Mouse (Mus musculus) lung, embryonic 16.5 days (tissue): ENCODE data around the gene Lrrfip1. TPM values are rescaled to one million over a fixed set of nuclear protein-coding genes. Genes with fewer than 3 reads are reported as not detected.

Source experiments
- ATAC-seq: fragments of 200-750 bp; cut with Nextera tagmentation; 2 replicates; pipeline ENCODE4 v1.8.0; 2017; ENCODE audit warnings: low read depth, mild to moderate bottlenecking, moderate library complexity
- H3K27ac ChIP-seq: fragments of 300-500 bp; sonication (generic); 2 replicates; pipeline ENCODE4 v1.5.1; 2014; ENCODE audit warnings: mild to moderate bottlenecking, control low read depth, low read length
- H3K27me3 ChIP-seq: fragments of 300-500 bp; sonication (generic); 2 replicates; pipeline ENCODE4 v1.6.1; 2014; ENCODE audit warnings: low read depth, low read length, mixed read lengths; ENCODE audit not compliant: control insufficient read depth, insufficient read depth
- H3K36me3 ChIP-seq: fragments of 300-500 bp; sonication (generic); 2 replicates; pipeline ENCODE4 v1.6.1; 2014; ENCODE audit warnings: low read length; ENCODE audit not compliant: control insufficient read depth, insufficient read depth
- H3K4me1 ChIP-seq: fragments of 300-500 bp; sonication (generic); replicated peaks from 2 replicates; pipeline ENCODE4 v1.6.1; 2014; ENCODE audit warnings: low read length, mixed read lengths; ENCODE audit not compliant: control insufficient read depth, insufficient read depth
- H3K4me2 ChIP-seq: fragments of 300-500 bp; sonication (generic); 2 replicates; pipeline ENCODE4 v1.6.1; 2014; ENCODE audit warnings: low read depth, low read length, control low read depth
- H3K4me3 ChIP-seq: fragments of 300-500 bp; sonication (generic); 2 replicates; pipeline ENCODE4 v1.5.1; 2014; ENCODE audit warnings: mild to moderate bottlenecking, low read length, control low read depth
- H3K9ac ChIP-seq: fragments of 300-500 bp; sonication (generic); 2 replicates; pipeline ENCODE4 v1.6.1; 2014; ENCODE audit warnings: low read length, control low read depth
- H3K9me3 ChIP-seq: fragments of 300-500 bp; sonication (generic); 2 replicates; pipeline ENCODE4 v1.6.1; 2016; ENCODE audit warnings: low read length; ENCODE audit not compliant: control insufficient read depth
- WGBS: fragments of 180-500 bp; shearing (Covaris S2); extraction: QIAGEN DNeasy Blood & Tissue Kit; methylation state at CpG from one replicate; pipeline ENCODE4 v1.1.7; 2014; 5-methylcytosine and 5-hydroxymethylcytosine counted together
- polyA plus RNA-seq: library from polyadenylated mRNA; unstranded; fragments of >200 nt; fragmentation: Nextera tagmentation; extraction: Ambion mirVana; gene quantifications from 2 replicates; pipeline ENCODE4 v1.2.1, GENCODE M21; 2015

Gene Lrrfip1
- polyA plus RNA-seq, 1 experiment from 2014 or later: 70.5 TPM

DNA sequence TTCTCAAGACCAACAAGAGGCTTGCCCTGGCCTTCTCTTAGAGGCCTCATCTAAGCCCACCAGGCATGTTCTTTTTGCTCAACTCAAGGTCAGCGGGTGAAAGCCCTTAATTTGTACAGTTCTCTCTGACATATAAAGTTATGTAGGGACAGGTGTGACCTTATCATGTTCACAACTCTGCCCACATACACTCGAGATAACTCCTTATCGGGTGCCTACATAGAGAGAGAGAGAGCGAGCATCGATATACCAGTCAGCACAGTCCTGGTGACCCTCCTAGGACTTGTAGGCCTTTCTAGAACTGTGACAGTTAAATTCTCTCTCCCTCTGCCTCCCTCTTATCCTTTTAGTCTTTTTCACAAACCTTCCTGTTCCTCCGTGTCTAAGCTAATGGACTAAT lies 67.5 kb downstream of the Lrrfip1 start:
- ATAC-seq: no peak
- Histone ChIP-seq H3K9ac (no peak overlapping the region), H3K27ac (no peak overlapping the region), H3K4me3 (no peak overlapping the region), H3K9me3 (no peaks in the 10 kb centered on the region), H3K4me2 (no peak overlapping the region), H3K36me3 (no peaks in the 10 kb centered on the region; the same call in 1 of the 2 replicates), H3K27me3 (no peaks in the 10 kb centered on the region), H3K4me1 (peaks cover 21% of the 10 kb centered on the region)
- WGBS: 77% methylated on average over 6 of the region's 6 CpGs

DNA sequence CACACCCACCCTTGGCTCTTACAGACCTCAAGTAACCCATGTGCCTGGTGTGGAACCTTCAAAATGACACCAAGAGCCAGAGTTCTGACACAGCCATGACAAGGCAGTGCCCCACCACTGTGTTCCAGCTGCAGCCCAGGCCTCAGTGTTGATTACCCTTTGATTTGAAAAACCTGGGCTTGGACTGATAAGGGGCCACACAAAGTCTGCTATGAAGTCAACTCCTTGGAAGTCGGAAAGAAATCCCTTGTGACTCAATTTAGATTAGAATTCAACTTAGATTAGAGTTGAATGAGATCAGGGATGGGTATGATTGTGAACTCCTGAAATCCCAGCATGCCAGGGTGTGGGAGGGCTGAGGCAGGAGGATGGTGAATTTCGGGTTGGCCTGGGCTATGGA lies 68.1 kb downstream of the Lrrfip1 start:
- H3K36me3 ChIP-seq: no peaks in the 10 kb centered on the region; the same call in 1 of the 2 replicates
- 62% methylated on average over 2 of the region's 2 CpGs for WGBS
- no peak for ATAC-seq
- H3K27me3 ChIP-seq: no peaks in the 10 kb centered on the region
- H3K9me3 ChIP-seq: no peaks in the 10 kb centered on the region
- H3K4me2 ChIP-seq: no peak overlapping the region
- no peak overlapping the region for H3K9ac ChIP-seq
- H3K4me3 ChIP-seq: no peak overlapping the region
- no peak overlapping the region for H3K27ac ChIP-seq
- peaks cover 16% of the 10 kb centered on the region for H3K4me1 ChIP-seq

DNA sequence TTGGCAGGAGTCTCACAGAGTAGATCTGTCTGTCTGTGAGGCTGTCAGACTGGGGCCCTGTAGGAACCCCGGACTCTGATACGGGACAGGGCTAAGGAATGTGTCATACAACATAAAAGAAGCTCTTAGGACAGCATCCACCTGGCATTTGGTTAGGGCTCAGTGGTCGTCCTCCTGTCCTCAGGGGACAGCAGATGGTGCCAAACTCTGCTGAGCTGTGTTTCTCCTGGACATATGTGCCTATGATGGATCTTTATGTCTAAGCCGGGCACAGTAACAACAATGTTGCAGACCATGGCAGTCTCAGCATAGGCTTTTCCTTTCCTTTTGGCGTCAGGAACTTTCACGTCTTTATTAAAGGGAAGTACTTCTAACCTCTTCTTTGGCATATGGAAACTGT lies 69.2 kb downstream of the Lrrfip1 start:
- 61% methylated on average over 6 of the region's 6 CpGs for WGBS
- Histone ChIP-seq H3K4me1 (peaks cover 8% of the 10 kb centered on the region), H3K27me3 (no peaks in the 10 kb centered on the region), H3K27ac (no peak overlapping the region), H3K9me3 (no peaks in the 10 kb centered on the region), H3K4me2 (no peak overlapping the region), H3K9ac (no peak overlapping the region), H3K4me3 (no peak overlapping the region), H3K36me3 (no peaks in the 10 kb centered on the region; the same call in 1 of the 2 replicates)
- no peak for ATAC-seq

DNA sequence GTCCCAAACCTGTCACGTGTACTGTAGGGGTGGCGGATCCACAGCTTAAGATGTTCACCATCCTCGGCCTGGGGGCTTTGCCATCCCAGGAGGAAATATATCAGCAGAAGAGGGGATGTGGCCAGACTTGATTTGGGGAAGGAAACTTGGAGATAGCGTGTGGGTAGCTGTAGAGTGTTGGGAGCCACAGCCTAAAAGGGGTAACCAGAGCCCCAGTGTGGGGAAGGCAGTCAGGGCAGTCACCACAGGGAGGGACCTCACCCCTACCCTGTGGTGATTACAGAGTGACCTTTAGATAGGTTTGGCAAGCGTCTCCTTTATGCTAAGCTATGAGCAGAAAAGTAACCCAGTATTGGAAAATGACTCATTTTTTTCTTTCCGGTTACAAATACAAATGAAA lies 71.0 kb downstream of the Lrrfip1 start:
- H3K4me1 ChIP-seq: peaks cover 13% of the 10 kb centered on the region
- WGBS: 89% methylated on average over 6 of the region's 6 CpGs
- no peak for ATAC-seq
- H3K9ac ChIP-seq: no peak overlapping the region
- H3K4me3 ChIP-seq: no peak overlapping the region
- no peaks in the 10 kb centered on the region; the same call in 1 of the 2 replicates for H3K36me3 ChIP-seq
- no peaks in the 10 kb centered on the region for H3K9me3 ChIP-seq
- H3K4me2 ChIP-seq: no peak overlapping the region
- H3K27me3 ChIP-seq: no peaks in the 10 kb centered on the region
- H3K27ac ChIP-seq: no peak overlapping the region

DNA sequence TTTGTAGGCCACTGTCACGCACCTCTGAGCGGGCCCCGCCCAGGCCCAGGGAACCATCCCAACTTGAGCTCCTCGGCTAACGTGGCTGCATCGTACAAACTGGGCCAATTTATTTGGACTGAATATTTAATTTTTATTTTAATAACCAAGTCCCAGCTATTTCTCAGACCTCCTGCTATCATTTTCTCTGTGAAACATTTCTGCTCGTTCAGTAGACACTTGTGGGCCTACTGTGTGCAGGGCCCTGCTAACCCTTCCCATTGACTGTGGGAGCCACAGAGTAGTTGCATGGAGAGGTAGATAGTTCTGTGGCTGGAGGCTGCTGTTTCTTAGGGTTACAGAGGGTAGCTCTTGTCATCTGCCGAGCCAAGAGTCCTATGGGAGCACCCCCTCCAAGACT lies 72.0 kb downstream of the Lrrfip1 start:
- Histone ChIP-seq H3K27ac (no peak overlapping the region), H3K9ac (no peak overlapping the region), H3K9me3 (no peaks in the 10 kb centered on the region), H3K36me3 (no peaks in the 10 kb centered on the region; the same call in 1 of the 2 replicates), H3K4me3 (no peak overlapping the region), H3K27me3 (no peaks in the 10 kb centered on the region), H3K4me1 (peaks cover 6% of the 10 kb centered on the region), H3K4me2 (no peak overlapping the region)
- ATAC-seq: no peak
- 90% methylated on average over 8 of the region's 8 CpGs for WGBS

DNA sequence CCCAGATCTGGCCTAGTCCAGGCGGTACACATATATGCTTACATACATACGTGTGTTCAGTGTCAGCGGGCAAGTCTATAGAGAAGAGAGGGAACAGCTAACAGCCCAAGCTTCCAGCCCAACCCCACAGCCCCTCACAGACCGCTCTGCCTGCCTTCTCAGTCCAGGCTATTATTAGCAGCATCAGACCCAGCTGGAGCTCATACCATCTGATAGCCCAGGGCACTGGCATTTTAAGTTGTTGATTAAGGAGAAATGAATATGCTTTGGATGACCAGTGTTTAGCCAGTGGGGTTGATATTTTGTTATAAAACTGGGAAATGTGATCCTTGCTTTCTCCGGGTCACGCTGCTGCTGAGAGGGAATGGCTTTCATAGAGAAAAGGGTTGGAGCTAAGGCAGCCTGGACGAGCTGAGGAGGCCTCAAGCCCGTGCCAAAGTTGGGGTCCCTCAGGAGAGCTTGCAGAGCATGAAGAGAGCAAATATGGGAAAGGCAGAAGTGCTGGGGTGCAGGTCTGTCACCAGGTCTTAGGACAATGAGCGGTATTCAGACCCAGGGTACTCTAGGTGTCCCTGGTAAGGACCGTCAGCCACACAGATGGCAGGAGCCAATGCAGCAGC lies 73.2 kb downstream of the Lrrfip1 start:
- Histone ChIP-seq H3K9ac (no peak overlapping the region), H3K9me3 (no peaks in the 10 kb centered on the region), H3K4me2 (no peak overlapping the region), H3K27me3 (no peaks in the 10 kb centered on the region), H3K27ac (no peak overlapping the region), H3K4me1 (peaks cover 8% of the 10 kb centered on the region), H3K4me3 (no peak overlapping the region), H3K36me3 (no peaks in the 10 kb centered on the region; the same call in 1 of the 2 replicates)
- WGBS: 78% methylated on average over 10 of the region's 10 CpGs
- ATAC-seq: no peak

DNA sequence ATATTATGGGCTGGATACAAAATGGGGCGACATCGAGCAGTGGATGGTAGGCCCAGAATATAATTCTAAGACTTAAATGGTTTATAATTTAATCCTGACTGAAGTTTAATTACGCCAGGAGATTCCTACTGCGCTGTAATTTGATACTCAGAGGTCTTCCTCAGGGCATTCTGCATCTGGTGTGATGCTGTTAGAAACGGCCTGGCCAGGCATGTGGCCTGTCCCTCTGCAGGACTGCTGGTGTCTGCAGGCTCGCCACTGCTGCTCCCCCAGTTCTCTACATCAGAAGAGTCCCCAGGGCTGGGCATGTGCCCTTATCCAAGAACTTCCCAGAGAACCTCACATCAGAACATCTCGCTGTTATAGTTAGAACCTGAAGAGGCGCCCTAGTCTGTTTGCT lies 78.4 kb downstream of the Lrrfip1 start:
- H3K4me2 ChIP-seq: no peak overlapping the region
- ATAC-seq: peak; percentile 57
- no peaks in the 10 kb centered on the region for H3K27me3 ChIP-seq
- H3K4me3 ChIP-seq: no peak overlapping the region
- no peaks in the 10 kb centered on the region for H3K36me3 ChIP-seq
- 55% methylated on average over 8 of the region's 8 CpGs for WGBS
- no peaks in the 10 kb centered on the region for H3K9me3 ChIP-seq
- no peak overlapping the region for H3K9ac ChIP-seq
- peak overlapping the region; percentile 48; the same call in 1 of the 2 replicates for H3K27ac ChIP-seq
- H3K4me1 ChIP-seq: peaks cover 19% of the 10 kb centered on the region

DNA sequence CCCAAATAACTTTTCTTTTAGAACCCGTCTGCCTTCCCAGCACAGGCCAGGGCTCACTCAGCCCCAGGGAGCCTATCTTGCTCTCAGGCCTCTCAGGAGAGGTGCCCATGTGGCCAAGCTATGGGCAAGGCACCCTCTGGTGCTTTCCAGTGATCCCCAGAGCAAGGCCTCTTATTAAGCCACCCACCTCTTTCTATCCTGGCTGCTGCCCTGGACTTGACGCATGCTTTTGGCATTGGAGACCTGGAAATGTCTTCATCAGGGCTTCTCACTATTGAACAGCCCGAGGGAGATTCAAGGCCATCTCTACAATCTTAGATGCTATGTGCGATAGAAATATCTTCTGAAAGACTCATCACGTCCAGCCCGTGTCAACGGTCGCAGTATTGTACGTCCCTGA lies 78.9 kb downstream of the Lrrfip1 start:
- H3K4me3 ChIP-seq: no peak overlapping the region
- peaks cover 19% of the 10 kb centered on the region for H3K4me1 ChIP-seq
- H3K9ac ChIP-seq: peak overlapping the region; percentile 27; the same call in 1 of the 2 replicates
- peak; percentile 17; the same call in 1 of the 2 replicates for ATAC-seq
- H3K4me2 ChIP-seq: no peak overlapping the region
- 76% methylated on average over 9 of the region's 9 CpGs for WGBS
- no peaks in the 10 kb centered on the region for H3K36me3 ChIP-seq
- no peaks in the 10 kb centered on the region for H3K9me3 ChIP-seq
- no peaks in the 10 kb centered on the region for H3K27me3 ChIP-seq
- H3K27ac ChIP-seq: peak overlapping the region; percentile 69

DNA sequence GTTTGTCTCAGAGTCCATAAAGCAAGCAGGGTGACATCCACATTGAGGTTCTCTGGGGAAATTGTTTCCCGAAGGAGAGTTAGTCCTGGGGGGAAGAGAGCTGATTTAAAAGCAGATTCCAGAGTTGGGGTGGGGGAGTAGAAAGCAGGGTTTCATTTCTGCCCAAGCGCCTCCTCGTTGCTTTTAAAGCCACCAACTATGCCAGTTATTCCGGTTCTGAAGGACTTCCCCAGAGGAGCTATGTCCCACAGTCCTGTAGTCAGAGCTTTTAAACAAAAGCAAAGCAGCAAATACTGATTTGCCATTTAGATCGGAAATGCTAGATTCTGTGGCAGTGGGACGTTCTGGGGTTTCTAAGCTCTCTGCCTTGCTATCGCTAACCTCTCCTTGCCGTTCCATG lies 79.4 kb downstream of the Lrrfip1 start:
- WGBS: 53% methylated on average over 8 of the region's 8 CpGs
- ATAC-seq: peak; percentile 36; the same call in 1 of the 2 replicates
- H3K9me3 ChIP-seq: no peaks in the 10 kb centered on the region
- H3K36me3 ChIP-seq: no peaks in the 10 kb centered on the region
- H3K9ac ChIP-seq: peak overlapping the region; percentile 27
- H3K27ac ChIP-seq: peak overlapping the region; percentile 69
- peak overlapping the region; percentile 31 for H3K4me2 ChIP-seq
- peaks cover 19% of the 10 kb centered on the region for H3K4me1 ChIP-seq
- no peak overlapping the region for H3K4me3 ChIP-seq
- H3K27me3 ChIP-seq: no peaks in the 10 kb centered on the region
